Mouse (Mus musculus): ENCODE results near the gene Sept6. TPM values are rescaled to one million over a fixed set of nuclear protein-coding genes. Genes with fewer than 3 reads are reported as not detected.

The Sept6 gene
- total and polyA plus RNA-seq, 3 experiments = 94.1 to 180 (median 98.8) TPM

DNA sequence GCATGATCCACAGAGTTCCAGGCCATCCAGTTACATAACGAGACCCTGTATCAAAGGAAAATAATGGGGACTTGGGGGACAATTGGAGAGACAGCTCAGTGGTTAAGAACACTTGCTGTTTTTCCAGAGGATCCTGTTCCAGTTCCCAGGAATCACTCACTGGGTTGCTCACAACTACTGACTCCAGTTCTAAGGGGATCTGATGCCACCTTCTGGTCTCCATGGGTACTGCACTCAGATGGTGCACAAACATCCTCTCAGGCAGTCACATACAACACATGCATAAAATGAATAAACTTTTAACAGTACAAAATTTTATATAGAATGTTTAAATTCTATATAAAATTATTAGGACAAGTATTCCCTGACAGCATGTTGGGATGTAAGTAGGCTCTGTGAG, 106.9 kb downstream of the Sept6 start:
- Histone ChIP-seq H3K4me2 (ENCODE audit: insufficient read depth, low read depth, poor library complexity, severe bottlenecking) (no peak overlapping the region), H3K4me3 (replicated peaks in 1 of 3; ENCODE audit: low read depth in 2 of 3, low read length in 2 of 3, poor library complexity in 1 of 3) (no peak overlapping the region), H3K4me1 (ENCODE audit: control insufficient read depth in 1 of 2, insufficient read depth in 2 of 2) (no peaks in the 10 kb centered on the region), H3K27me3 (replicated peaks) (no peaks in the 10 kb centered on the region), H3K27ac (ENCODE audit: insufficient read depth, low read depth) (no peak overlapping the region), H3K79me2 (replicated peaks; ENCODE audit: control insufficient read depth, extremely low read depth, insufficient read depth, poor library complexity, severe bottlenecking) (no peaks in the 10 kb centered on the region), H3K9me3 (replicated peaks; ENCODE audit: low read length) (no peaks in the 10 kb centered on the region), H3K36me3 (replicated peaks in 1 of 2; ENCODE audit: control insufficient read depth in 1 of 2, insufficient read depth in 1 of 2, low read length in 1 of 2) (peaks cover 8 to 52% of the 10 kb centered on the region in 2 experiments), H3K9ac (ENCODE audit: insufficient read depth, low read depth) (no peak overlapping the region)
- TF ChIP-seq EP300 (IDR thresholded peaks at IDR 0.05; ENCODE audit: low read length) (no peak), SMC3 (IDR thresholded peaks at IDR 0.05; ENCODE audit: low read depth, low read length) (peak; percentile 34; the same call in 1 of the 2 replicates), GABPA (IDR thresholded peaks at IDR 0.05; ENCODE audit: insufficient replicate concordance, low read depth, low read length) (no peak), RAD21 (IDR thresholded peaks at IDR 0.05; ENCODE audit: low read depth, low read length) (peak; percentile 30), CHD2 (IDR thresholded peaks at IDR 0.05; ENCODE audit: low read length) (no peak), CTCF (conservative IDR thresholded peaks at IDR 0.05 in 1 of 2, IDR thresholded peaks at IDR 0.05 in 1 of 2; ENCODE audit: low read depth in 2 of 2, low read length in 2 of 2) (peak; percentile 32 to 52; a peak in 3 of 4 replicates), NRF1 (IDR thresholded peaks at IDR 0.05; ENCODE audit: low read depth, low read length) (no peak), ZC3H11A (IDR thresholded peaks at IDR 0.05; ENCODE audit: low read depth, low read length) (no peak), ETS1 (conservative IDR thresholded peaks at IDR 0.05; ENCODE audit: low read depth, low read length) (no peak)
- in situ Hi-C loops (cut with MboI; ENCODE audit: low pct_ligation_motif_present, low pct_unique_long_range_greater_than_20kb, low sequenced_read_pairs) = no loop called here
- DNase-seq (ENCODE audit: extremely low read depth) = no peak
- dilution Hi-C loops (cut with MboI; ENCODE audit: extremely low pct_ligation_motif_present, extremely low pct_unique_long_range_greater_than_20kb, low sequenced_read_pairs) = no loop called here

GRCm38 (mm10) chrX:36874704-36875128, 116.9 kb downstream of the Sept6 start:
- Histone ChIP-seq H3K4me2 (ENCODE audit: insufficient read depth, low read depth, poor library complexity, severe bottlenecking) (peak overlapping the region; percentile 64), H3K9ac (ENCODE audit: insufficient read depth, low read depth) (peak overlapping the region; percentile 92), H3K4me1 (ENCODE audit: control insufficient read depth in 1 of 2, insufficient read depth in 2 of 2) (peaks cover 0 to 6% of the 10 kb centered on the region in 2 experiments; a peak in 1 of 4 replicates), H3K27me3 (replicated peaks) (no peaks in the 10 kb centered on the region), H3K79me2 (replicated peaks; ENCODE audit: control insufficient read depth, extremely low read depth, insufficient read depth, poor library complexity, severe bottlenecking) (peaks cover 12% of the 10 kb centered on the region), H3K36me3 (replicated peaks in 1 of 2; ENCODE audit: control insufficient read depth in 1 of 2, insufficient read depth in 1 of 2, low read length in 1 of 2) (peaks cover 4 to 14% of the 10 kb centered on the region in 2 experiments), H3K9me3 (replicated peaks; ENCODE audit: low read length) (no peaks in the 10 kb centered on the region), H3K4me3 (replicated peaks in 1 of 3; ENCODE audit: low read depth in 2 of 3, low read length in 2 of 3, poor library complexity in 1 of 3) (peak overlapping the region; percentile 54 to 78 (median 72)), H3K27ac (ENCODE audit: insufficient read depth, low read depth) (no peak overlapping the region)
- TF ChIP-seq SIN3A (IDR thresholded peaks at IDR 0.05; ENCODE audit: low read length) (no peak), UBTF (IDR thresholded peaks at IDR 0.05; ENCODE audit: low read depth, low read length) (0 out of 2 replicates have a peak, but pooled peaks have one; percentile 57)
- in situ Hi-C loops (cut with MboI; ENCODE audit: low pct_ligation_motif_present, low pct_unique_long_range_greater_than_20kb, low sequenced_read_pairs) = no loop called here
- dilution Hi-C loops (cut with MboI; ENCODE audit: extremely low pct_ligation_motif_present, extremely low pct_unique_long_range_greater_than_20kb, low sequenced_read_pairs) = no loop called here
- DNase-seq (ENCODE audit: extremely low read depth) = no peak

DNA sequence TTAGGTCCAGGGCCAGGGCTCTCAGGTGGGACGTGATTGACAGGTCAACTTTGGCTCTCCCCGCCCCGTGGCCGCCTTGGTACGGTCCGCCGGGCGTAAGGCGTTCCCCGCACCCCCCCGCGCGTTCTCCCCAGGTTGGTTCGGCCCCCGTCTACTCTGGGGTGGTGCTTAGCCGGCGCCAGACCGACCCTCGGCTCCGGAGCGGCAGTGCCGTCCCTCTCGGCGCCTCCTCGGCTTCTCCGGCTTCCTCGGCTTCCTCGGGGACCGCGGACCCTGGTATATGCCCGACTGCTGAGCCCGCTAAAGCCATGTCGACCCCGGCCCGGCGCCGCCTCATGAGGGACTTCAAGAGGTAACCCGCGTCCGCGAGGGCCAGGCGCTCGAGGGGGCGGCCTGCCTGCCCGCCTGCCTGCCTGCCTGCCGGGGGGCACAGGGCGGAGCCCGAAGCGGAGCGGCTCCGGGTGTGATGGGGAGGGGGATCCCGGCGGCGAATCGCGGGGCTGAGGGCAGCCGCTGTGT, 117.4 kb downstream of the Sept6 start:
- Histone ChIP-seq H3K4me3 (replicated peaks in 1 of 3; ENCODE audit: low read depth in 2 of 3, low read length in 2 of 3, poor library complexity in 1 of 3) (peak overlapping the region; percentile 54 to 78 (median 72)), H3K36me3 (replicated peaks in 1 of 2; ENCODE audit: control insufficient read depth in 1 of 2, insufficient read depth in 1 of 2, low read length in 1 of 2) (peaks cover 4 to 10% of the 10 kb centered on the region in 2 experiments), H3K9ac (ENCODE audit: insufficient read depth, low read depth) (peak overlapping the region; percentile 92), H3K4me2 (ENCODE audit: insufficient read depth, low read depth, poor library complexity, severe bottlenecking) (peak overlapping the region; percentile 64), H3K4me1 (ENCODE audit: control insufficient read depth in 1 of 2, insufficient read depth in 2 of 2) (peaks cover 0 to 6% of the 10 kb centered on the region in 2 experiments; a peak in 1 of 4 replicates), H3K27me3 (replicated peaks) (no peaks in the 10 kb centered on the region), H3K79me2 (replicated peaks; ENCODE audit: control insufficient read depth, extremely low read depth, insufficient read depth, poor library complexity, severe bottlenecking) (peaks cover 12% of the 10 kb centered on the region), H3K9me3 (replicated peaks; ENCODE audit: low read length) (no peaks in the 10 kb centered on the region), H3K27ac (ENCODE audit: insufficient read depth, low read depth) (no peak overlapping the region)
- DNase-seq (ENCODE audit: extremely low read depth) = peak; percentile 77
- in situ Hi-C loops (cut with MboI; ENCODE audit: low pct_ligation_motif_present, low pct_unique_long_range_greater_than_20kb, low sequenced_read_pairs) (no loop called here), dilution Hi-C loops (cut with MboI; ENCODE audit: extremely low pct_ligation_motif_present, extremely low pct_unique_long_range_greater_than_20kb, low sequenced_read_pairs) (no loop called here)
- peak; percentile 95 for TF ChIP-seq NELFE (IDR thresholded peaks at IDR 0.05; ENCODE audit: low read depth, low read length)
- TF ChIP-seq KAT2A (IDR thresholded peaks at IDR 0.05; ENCODE audit: insufficient replicate concordance, low read length) = no peak
- TF ChIP-seq UBTF (IDR thresholded peaks at IDR 0.05; ENCODE audit: low read depth, low read length) = 0 out of 2 replicates have a peak, but pooled peaks have one; percentile 47
- 0 out of 2 replicates have a peak, but pooled peaks have one; percentile 14 for TF ChIP-seq MEF2A (IDR thresholded peaks at IDR 0.05; ENCODE audit: borderline replicate concordance, low read depth, low read length)
- TF ChIP-seq CTCF (conservative IDR thresholded peaks at IDR 0.05 in 1 of 2, IDR thresholded peaks at IDR 0.05 in 1 of 2; ENCODE audit: low read depth in 2 of 2, low read length in 2 of 2) = no peak
- peak; percentile 51; the same call in 1 of the 2 replicates for TF ChIP-seq HCFC1 (IDR thresholded peaks at IDR 0.05; ENCODE audit: low read depth, low read length)
- no peak for TF ChIP-seq USF1 (IDR thresholded peaks at IDR 0.05; ENCODE audit: low read depth, low read length)
- TF ChIP-seq MAZ (IDR thresholded peaks at IDR 0.05; ENCODE audit: low read depth, low read length) = no peak
- TF ChIP-seq SIN3A (IDR thresholded peaks at IDR 0.05; ENCODE audit: low read length) = no peak
- TF ChIP-seq MAX (IDR thresholded peaks at IDR 0.05; ENCODE audit: low read length) = no peak
- no peak for TF ChIP-seq ETS1 (conservative IDR thresholded peaks at IDR 0.05; ENCODE audit: low read depth, low read length)
- TF ChIP-seq ELF1 (IDR thresholded peaks at IDR 0.05; ENCODE audit: low read depth, low read length) = no peak
- TF ChIP-seq POLR2AphosphoS2 (IDR thresholded peaks at IDR 0.05; ENCODE audit: low read depth, low read length) = peak; percentile 78; the same call in 1 of the 2 replicates
- TF ChIP-seq JUN (IDR thresholded peaks at IDR 0.05; ENCODE audit: insufficient read depth, low read depth, low read length) = no peak
- no peak for TF ChIP-seq CHD2 (IDR thresholded peaks at IDR 0.05; ENCODE audit: low read length)
- TF ChIP-seq RCOR1 (conservative IDR thresholded peaks at IDR 0.05; ENCODE audit: low read depth, low read length) = no peak
- TF ChIP-seq PAX5 (IDR thresholded peaks at IDR 0.05; ENCODE audit: low read length) = no peak
- peak; percentile 94 for TF ChIP-seq CHD1 (IDR thresholded peaks at IDR 0.05; ENCODE audit: low read depth, low read length)

All from CH12.LX (cell line).